Mouse (Mus musculus) left cerebral cortex, postnatal 25 days (tissue): ENCODE measurements at regions not wholly inside any gene's neighbourhood (a gene's known extent, or its start where the extent isn't known, plus 50 kb on each side); places are given as distances from the start of the nearest gene placed in this dataset.

Experiments used
- DNase-seq, 2 experiments: peaks; one replicate each; pipeline ENCODE4 v3.0.0; 2022; ENCODE audit warnings: low spot score in 2 of 2, mixed read lengths in 1 of 2
- intact Hi-C: fragments of 180-260 bp; cut with DNase I; formaldehyde crosslinking; loops from one replicate; pipeline ENCODE4 v1.15.1; 2025

DNA sequence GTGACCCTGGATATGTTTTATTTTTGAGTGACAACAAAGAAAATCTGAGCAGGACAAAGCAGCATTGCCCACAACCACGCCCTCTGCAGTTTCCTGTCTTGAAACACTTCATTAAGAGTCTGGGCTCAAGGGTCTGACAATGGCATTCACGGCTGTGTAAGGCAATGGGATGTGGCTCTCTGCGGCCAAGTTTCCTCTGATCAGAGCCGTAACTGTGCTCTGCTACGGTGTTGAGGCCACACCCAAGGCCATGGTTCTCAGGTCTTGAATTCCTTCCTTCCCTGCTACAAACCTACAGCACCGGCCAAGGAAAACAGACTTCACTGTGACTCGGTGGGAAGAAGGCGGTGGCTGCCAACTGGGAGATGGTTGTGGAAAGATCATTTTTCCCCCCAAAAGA lies 108.4 kb upstream of the Sox5 start:
- intact Hi-C loops, result no loop called here

DNA sequence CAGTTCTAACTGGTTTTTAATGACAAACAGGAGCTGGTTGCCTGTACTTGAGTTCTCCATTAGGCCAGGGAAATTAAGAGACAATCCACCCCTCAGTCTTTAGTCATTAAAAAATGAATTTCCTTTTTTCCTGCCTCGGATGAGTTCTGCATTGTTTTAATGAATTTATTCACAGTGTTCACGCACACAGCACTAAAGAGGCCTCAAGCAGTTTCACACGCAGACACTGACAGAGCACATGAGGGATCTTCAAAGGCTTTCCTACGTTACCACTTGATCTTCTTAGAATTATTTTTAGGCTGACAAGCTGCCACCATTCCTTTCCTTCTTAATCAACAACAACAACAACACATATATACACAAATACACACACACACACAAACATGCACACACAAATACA lies 101.3 kb upstream of the Sox5 start:
- DNase-seq, result no peak
- intact Hi-C loops, result no loop called here

More for the DNA sequence above, 108.4 kb upstream of the Sox5 start:
- no peak for DNase-seq

DNA sequence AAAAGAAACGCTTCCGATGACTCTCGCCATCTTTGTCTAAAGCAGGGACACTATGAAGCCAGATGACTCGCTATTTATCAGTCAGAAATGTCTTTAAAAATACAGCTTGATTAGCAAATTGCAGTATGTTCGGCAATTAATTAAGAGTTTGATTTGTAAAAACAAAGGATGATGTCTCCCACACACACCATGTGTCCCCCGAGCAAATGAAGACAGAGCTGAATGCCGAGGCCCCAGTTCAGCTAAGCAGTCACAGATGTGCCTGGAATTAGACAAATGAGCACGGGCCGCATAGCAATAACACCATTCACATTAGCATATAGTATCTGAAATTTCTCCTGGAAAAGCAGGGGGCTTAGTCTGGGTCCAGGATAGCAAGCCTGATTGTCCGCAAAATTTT lies 98.3 kb upstream of the Sox5 start:
- intact Hi-C loops, result no loop called here
- no peak for DNase-seq

DNA sequence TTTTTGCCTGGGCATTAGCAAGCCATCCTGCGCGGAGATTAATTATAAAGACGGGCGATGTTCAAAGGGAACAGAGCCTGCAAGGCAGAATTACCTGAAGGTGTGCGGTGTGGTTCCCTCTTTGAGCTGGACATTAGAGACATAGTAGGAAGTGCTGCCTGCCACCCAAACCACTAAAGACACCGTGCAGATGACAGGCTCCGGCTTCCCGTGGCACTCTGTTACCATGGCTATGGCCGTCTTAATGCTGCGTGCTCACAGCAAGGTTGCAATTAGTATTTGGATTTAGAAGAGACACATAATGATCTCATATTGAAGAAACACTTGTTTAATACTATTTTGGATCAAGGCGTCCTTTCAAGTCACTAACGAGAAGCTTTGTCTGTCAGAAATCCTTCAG lies 95.0 kb upstream of the Sox5 start:
- intact Hi-C loops, result no loop called here

DNA sequence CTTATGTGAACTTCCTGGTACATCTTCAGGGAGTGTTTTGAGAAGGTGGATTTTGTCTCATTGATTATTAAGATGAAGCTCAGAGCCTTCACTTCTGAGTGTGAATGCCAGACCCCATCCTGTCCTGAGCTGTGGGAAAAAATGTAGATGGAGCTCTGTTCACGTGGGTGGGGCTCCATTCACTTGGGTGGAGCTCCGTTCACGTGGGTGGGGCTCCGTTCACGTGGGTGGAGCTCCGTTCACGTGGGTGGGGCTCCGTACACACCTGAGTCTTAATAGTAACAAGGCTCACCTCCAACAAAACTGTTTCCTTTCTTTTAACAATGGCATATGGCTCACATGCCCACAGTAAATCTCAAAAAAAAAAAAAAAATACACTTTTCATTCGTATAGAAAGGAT lies 94.1 kb upstream of the Sox5 start:
- DNase-seq, result no peak
- intact Hi-C loops, result no loop called here

More for the DNA sequence above, 95.0 kb upstream of the Sox5 start:
- peak; percentile 6 to 22 for DNase-seq

DNA sequence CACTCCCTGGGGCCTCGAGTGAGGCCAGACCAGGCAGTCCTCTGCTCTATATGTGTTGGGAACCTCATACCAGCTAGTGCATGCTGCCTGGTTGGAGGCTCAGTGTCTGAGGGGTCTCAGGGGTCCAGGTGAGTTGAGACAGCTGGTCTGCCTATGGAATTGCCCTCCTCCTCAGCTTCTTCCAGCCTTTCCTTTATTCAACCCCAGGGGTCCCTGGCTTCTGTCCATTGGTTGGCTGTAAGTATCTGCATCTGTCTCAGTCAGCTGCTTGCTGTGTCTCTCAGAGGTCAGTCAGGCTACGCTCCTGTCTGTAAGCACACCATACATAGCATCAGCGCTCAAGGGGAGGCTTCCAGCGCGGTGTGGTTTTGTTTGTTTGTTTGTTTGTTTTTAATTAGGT lies 92.5 kb upstream of the Sox5 start:
- intact Hi-C loops, result no loop called here
- no peak for DNase-seq

DNA sequence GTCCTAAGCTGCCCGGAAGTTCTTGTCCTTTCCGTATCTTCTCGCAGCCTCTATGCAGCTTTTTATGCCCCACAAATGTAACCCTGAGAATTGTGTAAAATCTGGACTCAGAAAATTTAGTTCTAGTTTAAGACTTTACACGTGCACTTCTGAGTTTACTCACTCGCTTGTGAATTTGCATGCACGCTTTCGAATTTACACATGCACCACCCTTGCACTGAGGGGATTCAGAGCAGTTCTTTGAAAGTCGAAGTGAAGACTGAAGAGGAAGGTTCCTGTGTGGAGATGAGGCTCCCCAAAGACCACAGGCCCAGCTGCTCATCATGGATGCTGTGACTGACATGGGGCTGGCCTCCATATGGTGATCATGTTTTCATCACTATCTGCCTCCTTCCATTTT lies 89.2 kb upstream of the Sox5 start:
- DNase-seq, result no peak
- intact Hi-C loops, result no loop called here

DNA sequence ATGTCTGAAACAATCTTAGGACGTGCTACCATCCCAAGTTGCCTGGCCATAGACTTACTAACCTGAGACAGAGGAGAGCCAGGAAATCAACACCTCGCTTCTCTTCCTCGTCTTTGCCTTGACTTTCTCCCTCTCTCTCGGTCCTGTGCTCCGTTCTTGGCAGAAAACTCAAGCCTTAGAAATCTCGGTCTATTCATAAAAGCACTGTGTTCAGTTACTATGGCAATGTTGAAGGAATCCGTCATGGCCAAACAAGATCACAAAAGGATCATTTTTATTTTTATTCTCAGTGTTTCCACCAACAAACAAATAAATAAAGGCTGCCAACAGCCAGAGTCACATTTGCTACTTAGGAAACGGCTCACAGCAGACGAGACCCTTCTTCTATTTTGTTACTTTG lies 85.6 kb upstream of the Sox5 start:
- DNase-seq, result peak in 1 of 2 experiments; percentile 22
- intact Hi-C loops, result no loop called here

DNA sequence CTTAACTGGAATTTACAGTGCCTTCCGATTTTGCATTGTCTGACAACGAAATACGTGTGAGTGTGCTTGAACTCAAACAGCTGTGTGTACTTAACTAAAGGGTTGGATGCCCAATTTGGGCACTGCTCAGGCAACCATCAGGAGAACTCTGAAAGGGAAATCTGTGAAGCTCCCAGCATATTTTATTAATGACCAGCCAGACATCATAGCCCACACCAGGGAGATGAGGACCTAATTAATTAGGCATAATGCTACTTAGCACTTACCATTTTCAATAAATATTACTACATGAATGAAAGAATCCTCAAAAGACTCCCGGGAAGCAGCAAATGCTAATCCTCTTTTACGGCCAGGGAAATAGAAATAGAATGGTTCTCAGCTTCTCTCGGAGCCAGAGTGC lies 82.2 kb upstream of the Sox5 start:
- no peak for DNase-seq
- intact Hi-C loops, result no loop called here

DNA sequence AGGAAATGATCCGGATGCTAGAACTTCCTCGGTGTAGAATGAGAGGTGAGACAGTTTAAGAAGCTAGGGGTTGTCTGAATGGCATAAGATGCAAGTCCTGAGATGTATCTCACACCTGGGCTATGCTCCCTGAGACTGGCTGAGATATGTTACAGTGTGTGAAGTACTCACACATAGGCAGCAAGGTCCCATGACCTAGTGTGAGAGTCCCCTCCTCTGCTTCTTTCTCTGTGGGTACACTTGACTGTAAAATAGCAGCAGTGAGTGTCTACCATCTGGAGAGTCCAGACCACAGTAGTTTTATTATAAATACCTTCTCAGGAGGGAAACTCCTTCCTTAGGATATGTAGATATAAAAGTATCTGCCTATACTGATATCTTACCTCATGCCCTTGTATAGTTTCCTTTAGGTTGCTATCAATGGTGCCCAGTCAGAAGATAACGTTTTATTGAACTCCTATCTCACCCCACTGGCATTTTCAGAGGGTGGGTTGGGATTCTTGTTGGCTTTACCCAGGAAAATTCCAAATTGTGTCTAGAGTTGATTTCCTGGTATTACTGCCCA lies 81.7 kb upstream of the Sox5 start:
- intact Hi-C loops, result no loop called here
- no peak for DNase-seq

DNA sequence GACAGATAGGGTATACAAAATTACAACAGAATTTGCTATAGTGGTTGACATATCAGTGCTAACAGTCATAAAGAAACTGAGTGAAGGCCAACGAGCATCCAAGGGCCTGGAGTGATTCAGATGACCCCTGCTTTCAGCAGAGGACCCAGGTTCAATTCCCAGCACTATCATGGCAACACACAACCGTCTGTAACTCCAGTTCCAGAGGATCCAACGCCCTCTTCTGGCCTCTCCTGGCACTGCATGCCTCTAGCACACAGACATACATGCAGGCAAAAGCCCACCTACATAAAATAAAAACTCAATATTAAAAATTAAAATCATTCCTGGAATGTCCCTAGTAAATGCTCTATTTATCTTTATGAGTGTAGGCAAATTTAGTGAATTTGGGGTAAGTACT lies 59.7 kb upstream of the Sox5 start:
- intact Hi-C loops, result no loop called here
- DNase-seq, result no peak

DNA sequence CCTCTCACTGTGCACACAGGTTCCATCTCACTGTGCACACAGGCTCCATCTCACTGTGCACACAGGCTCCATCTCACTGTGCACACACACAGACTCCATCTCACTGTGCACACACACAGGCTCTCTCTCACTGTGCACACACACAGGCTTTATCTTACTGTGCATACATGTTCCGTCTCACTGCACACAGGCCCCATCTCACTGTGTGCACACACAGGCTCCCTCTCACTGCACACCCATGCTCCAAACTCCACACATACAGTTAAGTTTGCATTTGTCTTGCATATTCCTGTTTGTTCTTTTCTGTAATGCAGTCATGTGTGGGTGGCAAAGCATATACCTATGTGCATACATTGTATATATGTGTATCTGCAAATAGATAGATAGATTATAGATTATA lies 57.6 kb upstream of the Sox5 start:
- intact Hi-C loops, result no loop called here
- no peak for DNase-seq

DNA sequence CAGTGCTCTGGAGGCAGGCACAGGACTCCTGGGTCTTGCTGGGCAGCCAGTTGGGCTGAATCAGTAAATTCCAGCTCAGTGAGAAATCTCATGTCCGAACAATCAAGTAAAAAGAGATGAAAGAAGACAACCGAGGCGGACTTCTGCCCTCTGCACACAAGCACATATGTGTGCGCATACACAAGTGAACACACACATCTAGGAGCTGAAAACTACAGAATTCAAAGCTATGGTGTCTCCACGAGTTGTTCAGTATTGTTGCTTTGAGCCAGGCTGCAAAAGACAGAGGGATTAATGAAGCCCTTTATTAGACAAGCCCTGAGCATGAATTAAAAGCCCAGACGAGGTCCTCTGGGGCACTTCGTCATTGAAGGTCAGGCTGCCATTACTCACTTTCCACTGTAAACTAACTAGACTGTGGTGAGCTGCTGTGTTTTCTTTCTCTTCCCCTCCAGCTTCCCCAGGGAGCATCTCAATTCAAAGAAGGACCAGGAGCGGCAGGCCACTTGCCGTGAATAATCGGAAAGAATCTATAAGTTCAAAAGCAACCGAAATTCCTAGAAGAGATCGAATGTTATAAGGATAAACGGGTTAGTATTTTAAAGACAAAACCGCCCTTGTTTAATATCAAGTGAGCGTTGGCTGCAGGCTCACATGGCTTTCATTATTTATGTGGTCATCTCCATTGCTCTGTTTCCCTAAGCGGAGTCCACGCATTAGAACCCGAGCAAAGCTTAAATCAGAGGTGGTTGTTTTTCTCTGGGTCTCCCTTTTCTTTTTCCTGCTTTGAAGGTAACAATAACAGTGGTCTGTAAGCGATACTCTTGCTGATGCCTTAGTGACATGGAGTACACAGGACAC lies 52.8 kb upstream of the Sox5 start:
- intact Hi-C loops, result no loop called here
- DNase-seq, result no peak
